Mouse (Mus musculus) ES-Bruce4 (cell line): ENCODE measurements at regions not wholly inside any gene's neighbourhood (a gene's known extent, or its start where the extent isn't known, plus 50 kb on each side); places are given as distances from the start of the nearest gene placed in this dataset.

Experiments used
- H3K27ac ChIP-seq: 2 replicates; pipeline ENCODE4 v1.5.1; 2012; ENCODE audit warnings: low read length, inconsistent platforms; ENCODE audit not compliant: insufficient read depth
- H3K27me3 ChIP-seq: 2 replicates; pipeline ENCODE4 v1.6.1; 2012; ENCODE audit warnings: mild to moderate bottlenecking, low read length, inconsistent platforms; ENCODE audit not compliant: control insufficient read depth, poor library complexity, insufficient read depth, severe bottlenecking
- H3K36me3 ChIP-seq: 2 replicates; pipeline ENCODE4 v1.6.1; 2012; ENCODE audit warnings: inconsistent platforms, mild to moderate bottlenecking, low read length, moderate library complexity; ENCODE audit not compliant: control insufficient read depth, poor library complexity, insufficient read depth, severe bottlenecking
- H3K4me1 ChIP-seq: one replicate; pipeline ENCODE4 v1.8.1; 2011; ENCODE audit warnings: low read length; ENCODE audit not compliant: control insufficient read depth, insufficient read depth
- H3K4me3 ChIP-seq: 2 replicates; pipeline ENCODE4 v1.5.1; 2011; ENCODE audit warnings: low read depth, mild to moderate bottlenecking, low read length
- H3K9ac ChIP-seq: 2 replicates; pipeline ENCODE4 v1.6.1; 2012; ENCODE audit warnings: low read depth, mild to moderate bottlenecking, inconsistent platforms; ENCODE audit not compliant: poor library complexity, severe bottlenecking
- H3K9me3 ChIP-seq: replicated peaks from 2 replicates; pipeline ENCODE4 v1.6.1; 2012; ENCODE audit warnings: mild to moderate bottlenecking, low read length, inconsistent platforms; ENCODE audit not compliant: control insufficient read depth, poor library complexity, insufficient read depth, severe bottlenecking
- CTCF ChIP-seq: IDR thresholded peaks from one replicate; pipeline ENCODE4 v1.8.1; 2011; ENCODE audit warnings: low read depth, low read length
- EP300 ChIP-seq: IDR thresholded peaks from 2 replicates; pipeline ENCODE4 v1.6.1; 2011; ENCODE audit warnings: low read depth, low read length; ENCODE audit not compliant: insufficient read depth
- POLR2A ChIP-seq: IDR thresholded peaks from one replicate; pipeline ENCODE4 v1.8.1; 2011; ENCODE audit warnings: low read length; ENCODE audit not compliant: insufficient read depth

GRCm38 (mm10) chr13:6487837-6488236, 60.1 kb upstream of the Pitrm1 start:
- Histone ChIP-seq H3K9me3 (no peaks in the 10 kb centered on the region), H3K4me3 (no peak overlapping the region), H3K36me3 (no peaks in the 10 kb centered on the region), H3K27me3 (no peaks in the 10 kb centered on the region; the same call in 1 of the 2 replicates), H3K4me1 (no peaks in the 10 kb centered on the region), H3K9ac (no peak overlapping the region), H3K27ac (no peak overlapping the region)
- TF ChIP-seq POLR2A, result no peak
- TF ChIP-seq CTCF, result no peak
- TF ChIP-seq EP300, result no peak

DNA sequence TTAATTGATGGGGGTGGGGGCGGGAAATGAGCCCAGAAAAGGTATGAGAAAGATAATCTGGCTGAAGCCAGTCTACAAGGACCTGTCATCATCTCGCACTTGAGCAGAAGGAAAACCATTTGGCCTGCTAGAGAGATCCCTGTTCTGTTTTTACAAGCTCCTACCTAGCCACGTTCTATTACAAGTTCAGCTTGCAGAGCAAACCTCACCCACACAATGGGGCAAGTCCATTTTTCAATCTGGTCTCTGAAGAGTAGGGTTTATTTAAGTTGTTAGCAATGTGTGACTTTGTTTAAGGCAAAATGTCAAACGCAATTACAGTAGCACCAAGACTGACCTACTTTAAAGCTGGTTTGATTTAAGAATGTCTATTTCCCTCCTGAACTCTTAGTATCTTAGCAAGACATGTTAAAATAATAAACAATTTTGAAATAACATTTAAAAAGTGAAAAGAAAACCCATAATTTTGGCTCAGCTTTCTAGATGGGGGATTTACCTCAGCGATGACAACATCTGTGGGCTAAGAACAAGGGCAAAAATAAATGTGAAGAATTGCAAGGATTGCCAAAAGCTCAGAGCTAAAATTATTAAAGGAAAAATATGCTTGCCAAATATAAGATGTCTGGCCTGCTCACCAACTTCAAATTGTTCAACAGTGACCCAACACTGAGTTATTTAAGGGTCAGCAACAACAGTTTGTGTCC, 54.9 kb upstream of the Pitrm1 start:
- TF ChIP-seq POLR2A (no peak), EP300 (no peak), CTCF (no peak)
- Histone ChIP-seq H3K9me3 (no peaks in the 10 kb centered on the region), H3K27me3 (no peaks in the 10 kb centered on the region; the same call in 1 of the 2 replicates), H3K9ac (no peak overlapping the region), H3K4me1 (no peaks in the 10 kb centered on the region), H3K36me3 (no peaks in the 10 kb centered on the region), H3K27ac (no peak overlapping the region), H3K4me3 (no peak overlapping the region)
